Mouse (Mus musculus) stomach, embryonic 16.5 days (tissue): ENCODE data around the gene Cd320. TPM values are rescaled to one million over a fixed set of nuclear protein-coding genes. Genes with fewer than 3 reads are reported as not detected.
A peak's percentile ranks its signal among the peaks of the same experiment; 100 is the strongest.

ENCODE experiments used
- ATAC-seq: fragments of 200-750 bp; cut with Nextera tagmentation; 2 replicates; pipeline ENCODE4 v1.8.0; 2017; ENCODE audit warnings: moderate number of reproducible peaks, moderate TSS enrichment; ENCODE audit not compliant: insufficient read depth, low FRiP score
- H3K27ac ChIP-seq: fragments of 300-500 bp; sonication (generic); 2 replicates; pipeline ENCODE4 v1.5.1; 2014; ENCODE audit warnings: low read length
- H3K27me3 ChIP-seq: fragments of 300-500 bp; sonication (generic); 2 replicates; pipeline ENCODE4 v1.6.1; 2014; ENCODE audit warnings: low read length, control low read depth, mixed read lengths; ENCODE audit not compliant: control insufficient read depth, insufficient read depth
- H3K36me3 ChIP-seq: fragments of 300-500 bp; sonication (generic); 2 replicates; pipeline ENCODE4 v1.6.1; 2014; ENCODE audit warnings: low read length; ENCODE audit not compliant: control insufficient read depth, insufficient read depth
- H3K4me1 ChIP-seq: fragments of 300-500 bp; sonication (generic); 2 replicates; pipeline ENCODE4 v1.6.1; 2014; ENCODE audit warnings: low read length, control low read depth, mixed read lengths; ENCODE audit not compliant: control insufficient read depth, insufficient read depth
- H3K4me2 ChIP-seq: fragments of 300-500 bp; sonication (generic); 2 replicates; pipeline ENCODE4 v1.6.1; 2014; ENCODE audit warnings: low read depth, low read length, mixed read lengths
- H3K4me3 ChIP-seq: fragments of 300-500 bp; sonication (generic); replicated peaks from 2 replicates; pipeline ENCODE4 v1.5.1; 2014; ENCODE audit warnings: mild to moderate bottlenecking, low read length
- H3K9ac ChIP-seq: fragments of 300-500 bp; sonication (generic); 2 replicates; pipeline ENCODE4 v1.6.1; 2014; ENCODE audit warnings: low read length
- H3K9me3 ChIP-seq: fragments of 300-500 bp; sonication (generic); replicated peaks from 2 replicates; pipeline ENCODE4 v1.6.1; 2016; ENCODE audit warnings: low read length, control low read depth; ENCODE audit not compliant: control insufficient read depth
- WGBS: fragments of 180-500 bp; shearing (Covaris S2); extraction: QIAGEN DNeasy Blood & Tissue Kit; methylation state at CpG from one replicate; pipeline ENCODE4 v1.1.7; 2014; 5-methylcytosine and 5-hydroxymethylcytosine counted together
- polyA plus RNA-seq: library from polyadenylated mRNA; unstranded; fragments of >200 nt; fragmentation: Nextera tagmentation; extraction: Ambion mirVana; gene quantifications from 2 replicates; pipeline ENCODE4 v1.2.1, GENCODE M21; 2015

Gene Cd320
- polyA plus RNA-seq = 52.0 and 54.0 TPM in 2 replicates

DNA sequence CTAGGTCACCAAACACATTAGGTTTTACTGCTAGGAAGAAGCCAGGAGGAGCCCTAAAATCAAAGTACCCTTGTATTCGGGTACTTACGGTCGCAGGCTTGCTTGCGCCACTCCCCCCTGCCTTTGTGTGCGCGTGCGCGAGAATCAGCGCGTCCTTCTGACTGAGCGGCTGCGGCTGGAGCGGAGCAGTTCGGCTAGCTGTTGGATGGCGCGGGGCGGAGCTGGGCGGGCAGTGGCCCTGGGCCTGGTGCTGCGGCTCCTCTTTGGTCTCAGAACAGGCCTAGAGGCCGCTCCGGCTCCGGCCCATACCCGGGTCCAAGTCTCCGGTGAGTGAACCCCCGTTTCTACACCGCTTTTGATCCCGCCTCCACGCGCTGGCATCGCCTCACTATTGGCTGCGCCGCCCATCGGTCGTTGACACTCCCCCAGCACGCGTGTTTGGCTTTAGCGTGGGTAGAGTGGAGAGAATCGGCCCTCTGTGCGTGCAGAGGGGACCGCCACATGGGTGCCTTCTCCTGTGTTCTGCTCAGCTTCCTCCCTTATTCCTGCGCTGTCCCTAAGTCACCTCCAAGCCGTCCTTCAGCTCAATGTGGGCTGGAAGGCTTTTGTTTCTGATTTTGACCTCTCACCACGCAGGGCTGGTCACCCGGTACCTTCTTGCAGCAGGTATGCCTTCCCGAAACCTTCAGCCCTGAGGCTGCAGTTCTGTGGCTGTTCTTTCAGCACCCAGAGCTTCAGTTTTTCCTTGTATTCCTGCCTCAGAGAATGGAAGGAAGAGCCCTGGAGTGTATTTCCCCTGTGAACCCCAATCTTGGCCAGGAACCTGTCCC is at the start of gene Cd320:
Cd320 (plus strand) TSS at position 126 of the 830 bp plus-strand sequence.
- H3K36me3 ChIP-seq = no peaks in the 10 kb centered on the region
- H3K9ac ChIP-seq = peak within 1 kb of the TSS; percentile 85
- peak; percentile 93 for ATAC-seq
- under 1% methylated on average over 45 of the region's 45 CpGs for WGBS
- no peaks in the 10 kb centered on the region for H3K27me3 ChIP-seq
- H3K4me3 ChIP-seq = peak within 1 kb of the TSS; percentile 95
- H3K4me2 ChIP-seq = peak within 1 kb of the TSS; percentile 98
- peaks cover 11% of the 10 kb centered on the region; the same call in 1 of the 2 replicates for H3K4me1 ChIP-seq
- H3K27ac ChIP-seq = no peak within 1 kb of the TSS
- no peaks in the 10 kb centered on the region for H3K9me3 ChIP-seq

DNA sequence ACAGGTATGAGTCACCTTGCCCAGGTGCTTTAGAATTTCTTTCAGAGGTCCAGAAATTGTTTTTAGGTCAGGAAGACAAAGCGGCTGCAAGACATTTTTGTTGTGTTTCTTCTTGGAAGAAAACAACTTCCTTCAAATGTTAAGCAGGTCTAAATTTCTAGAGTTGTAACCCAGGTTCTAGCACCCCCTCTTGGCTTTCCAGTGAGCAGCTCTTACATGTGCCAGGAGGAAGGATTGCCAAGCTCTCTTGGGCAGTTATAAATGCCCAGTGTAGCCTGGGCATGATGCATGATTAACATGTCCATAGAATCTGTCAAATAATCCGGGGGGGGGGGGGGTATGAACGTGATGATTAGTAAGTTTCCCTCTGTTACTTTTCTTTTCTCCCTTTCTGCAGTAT is 44.6 kb upstream of the Cd320 start:
- Histone ChIP-seq H3K9me3 (no peaks in the 10 kb centered on the region), H3K4me3 (no peak overlapping the region), H3K4me2 (no peak overlapping the region), H3K9ac (no peak overlapping the region), H3K36me3 (no peaks in the 10 kb centered on the region), H3K27me3 (no peaks in the 10 kb centered on the region), H3K4me1 (no peaks in the 10 kb centered on the region), H3K27ac (no peak overlapping the region)
- WGBS = 42% methylated on average over 3 of the region's 3 CpGs
- no peak for ATAC-seq

DNA sequence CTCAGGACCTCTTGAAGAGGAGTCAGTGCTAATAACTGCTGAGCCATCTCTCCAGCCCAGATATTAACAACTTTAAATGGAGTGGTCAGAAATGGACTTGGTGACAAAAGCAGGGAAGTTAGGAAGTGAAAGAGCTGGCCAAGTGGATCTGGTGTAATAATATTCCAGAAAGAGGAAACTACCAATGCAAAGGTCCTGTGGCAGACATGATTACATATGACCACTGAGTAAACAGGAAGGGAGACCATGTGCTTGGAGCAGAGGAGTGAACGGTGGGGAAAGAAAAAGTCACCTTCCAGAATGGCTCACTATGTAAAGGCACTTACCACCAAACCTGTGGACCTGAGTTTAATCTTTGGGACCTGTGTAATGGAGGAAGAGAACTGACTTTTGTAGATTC is 43.6 kb upstream of the Cd320 start:
- H3K4me2 ChIP-seq = no peak overlapping the region
- H3K4me3 ChIP-seq = no peak overlapping the region
- H3K36me3 ChIP-seq = no peaks in the 10 kb centered on the region
- ATAC-seq = no peak
- no peak overlapping the region for H3K9ac ChIP-seq
- WGBS = 33% methylated on average over 1 of the region's 1 CpGs
- no peaks in the 10 kb centered on the region for H3K9me3 ChIP-seq
- no peak overlapping the region for H3K27ac ChIP-seq
- H3K27me3 ChIP-seq = no peaks in the 10 kb centered on the region
- no peaks in the 10 kb centered on the region for H3K4me1 ChIP-seq

DNA sequence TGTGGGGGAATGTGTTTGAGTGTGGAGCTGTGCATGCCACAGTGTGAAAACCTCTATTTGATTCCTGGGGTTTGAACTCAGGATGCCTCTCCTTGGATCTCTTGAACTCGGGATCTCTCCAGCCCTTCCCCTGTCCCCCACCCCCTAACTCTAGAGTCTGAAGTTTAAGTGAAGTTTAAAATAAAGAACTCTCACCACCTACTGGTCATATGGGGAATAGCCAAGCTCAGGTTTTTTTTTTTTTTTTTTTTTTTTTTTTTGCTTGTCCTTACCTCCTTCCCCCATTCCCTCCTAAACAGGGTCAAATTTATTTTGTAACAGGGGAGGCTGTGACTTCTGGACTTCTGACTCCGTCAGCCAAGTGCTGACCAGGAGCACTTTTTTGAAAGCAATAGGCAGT is 40.7 kb upstream of the Cd320 start:
- WGBS = 4% methylated on average over 2 of the region's 2 CpGs
- H3K9ac ChIP-seq = no peak overlapping the region
- no peak overlapping the region for H3K4me3 ChIP-seq
- H3K9me3 ChIP-seq = no peaks in the 10 kb centered on the region
- no peaks in the 10 kb centered on the region for H3K4me1 ChIP-seq
- no peaks in the 10 kb centered on the region for H3K36me3 ChIP-seq
- no peak overlapping the region for H3K4me2 ChIP-seq
- no peaks in the 10 kb centered on the region for H3K27me3 ChIP-seq
- ATAC-seq = no peak
- H3K27ac ChIP-seq = no peak overlapping the region

DNA sequence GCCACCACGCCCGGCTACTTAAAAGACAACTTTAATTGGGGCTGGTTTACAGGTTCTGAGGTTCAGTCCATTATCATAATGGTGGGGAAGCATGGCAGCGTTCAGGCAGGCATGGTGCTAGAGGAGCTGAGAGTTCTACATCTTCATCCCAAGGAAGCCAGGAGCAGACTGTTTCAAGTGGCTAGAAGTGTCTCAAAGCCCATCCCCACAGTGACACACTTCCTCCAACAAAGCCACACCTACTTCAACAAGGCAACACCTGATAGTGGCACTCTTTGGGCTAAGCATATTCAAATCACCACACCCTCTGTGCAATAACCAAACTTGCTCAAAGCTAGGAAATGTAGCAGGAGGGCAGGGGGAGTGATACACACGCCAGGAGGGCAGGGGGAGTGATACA is 38.7 kb upstream of the Cd320 start:
- no peak overlapping the region for H3K9ac ChIP-seq
- WGBS = 57% methylated on average over 4 of the region's 4 CpGs
- H3K27ac ChIP-seq = no peak overlapping the region
- no peaks in the 10 kb centered on the region for H3K27me3 ChIP-seq
- H3K4me2 ChIP-seq = no peak overlapping the region
- no peak for ATAC-seq
- H3K4me3 ChIP-seq = no peak overlapping the region
- no peaks in the 10 kb centered on the region for H3K4me1 ChIP-seq
- no peaks in the 10 kb centered on the region for H3K36me3 ChIP-seq
- H3K9me3 ChIP-seq = no peaks in the 10 kb centered on the region

DNA sequence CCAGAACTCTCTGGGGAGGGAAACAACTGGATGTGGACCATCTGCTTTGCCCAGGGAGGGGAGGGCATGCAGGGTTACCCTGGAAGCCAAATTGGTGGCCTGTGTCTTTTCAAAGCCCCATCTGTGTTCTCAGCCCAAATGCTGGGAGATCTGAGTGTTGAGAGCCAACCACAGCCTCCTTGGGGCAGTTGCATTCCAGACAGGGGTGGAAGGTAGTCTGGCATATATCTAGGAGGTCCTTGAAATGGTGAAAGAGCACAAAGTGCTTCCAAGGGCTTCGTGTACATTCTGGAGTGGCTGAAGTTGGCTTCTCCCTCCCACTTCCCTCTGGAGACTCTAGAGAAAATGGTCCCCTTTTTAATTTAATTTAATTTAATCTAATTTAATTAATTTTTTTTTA is 38.1 kb upstream of the Cd320 start:
- 25% methylated on average over 1 of the region's 1 CpGs for WGBS
- ATAC-seq = no peak
- Histone ChIP-seq H3K9me3 (no peaks in the 10 kb centered on the region), H3K27me3 (no peaks in the 10 kb centered on the region), H3K4me2 (no peak overlapping the region), H3K27ac (no peak overlapping the region), H3K9ac (no peak overlapping the region), H3K36me3 (no peaks in the 10 kb centered on the region), H3K4me1 (no peaks in the 10 kb centered on the region), H3K4me3 (no peak overlapping the region)

DNA sequence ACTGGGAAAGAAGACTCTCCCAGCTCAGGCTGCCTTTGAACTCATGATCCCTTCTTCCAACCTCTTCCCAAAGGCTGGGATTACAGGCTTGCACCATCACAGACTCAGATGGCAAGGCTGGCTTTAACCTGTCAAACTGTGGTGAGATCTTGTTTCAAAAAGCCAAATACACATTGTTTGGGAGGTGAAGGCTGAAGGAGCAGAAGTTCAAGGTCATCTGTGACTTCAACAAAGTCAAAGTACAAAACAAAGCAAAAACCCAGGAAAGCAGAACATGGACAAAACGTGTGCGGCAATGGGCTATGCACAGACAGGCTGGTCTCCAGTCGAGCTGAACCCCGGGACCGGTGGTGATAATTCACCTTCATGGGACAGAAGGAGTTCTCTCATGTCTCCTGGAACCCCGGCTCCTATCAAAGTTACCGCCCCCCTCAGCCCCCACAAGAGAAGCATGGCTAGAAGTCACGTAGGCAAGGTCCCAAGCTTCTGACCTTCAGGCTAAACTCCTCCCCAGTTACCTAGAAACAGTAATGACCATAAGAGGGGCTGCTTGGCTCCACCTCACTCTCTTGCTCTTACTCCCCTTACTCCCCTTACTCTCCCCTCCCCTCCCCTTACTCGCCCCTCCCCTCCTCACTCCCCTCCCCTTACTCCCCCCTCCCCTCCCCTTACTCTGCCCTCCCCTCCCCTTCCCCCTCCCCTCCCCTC is 35.6 kb upstream of the Cd320 start:
- Histone ChIP-seq H3K36me3 (no peaks in the 10 kb centered on the region), H3K4me2 (no peak overlapping the region), H3K27ac (no peak overlapping the region), H3K9ac (no peak overlapping the region), H3K4me3 (no peak overlapping the region), H3K4me1 (peaks cover 6% of the 10 kb centered on the region; the same call in 1 of the 2 replicates), H3K27me3 (no peaks in the 10 kb centered on the region), H3K9me3 (no peaks in the 10 kb centered on the region)
- 40% methylated on average over 8 of the region's 9 CpGs for WGBS
- ATAC-seq = no peak

DNA sequence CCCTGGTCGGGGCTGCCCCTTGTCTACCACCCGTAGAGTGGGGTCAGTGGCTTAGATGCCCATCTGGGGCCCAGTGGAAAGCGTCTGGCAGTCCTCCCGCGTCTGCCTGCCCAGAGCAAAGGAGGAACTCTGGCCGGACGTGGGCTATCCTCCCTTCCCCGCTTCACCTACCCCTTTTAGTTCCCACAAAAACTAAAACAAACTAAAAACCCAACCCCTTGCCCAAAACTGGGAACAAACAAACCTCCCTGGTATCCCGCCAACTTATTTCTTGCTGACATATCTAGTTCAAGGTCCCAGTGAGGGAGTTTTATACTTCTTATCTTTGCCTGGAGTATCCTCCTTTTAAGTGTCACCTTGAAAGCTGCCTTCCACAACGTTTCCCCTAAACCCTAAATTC is 34.7 kb upstream of the Cd320 start:
- H3K4me1 ChIP-seq = peaks cover 6% of the 10 kb centered on the region; the same call in 1 of the 2 replicates
- H3K4me2 ChIP-seq = no peak overlapping the region
- no peak for ATAC-seq
- 28% methylated on average over 10 of the region's 10 CpGs for WGBS
- no peaks in the 10 kb centered on the region for H3K27me3 ChIP-seq
- H3K9me3 ChIP-seq = no peaks in the 10 kb centered on the region
- no peaks in the 10 kb centered on the region for H3K36me3 ChIP-seq
- H3K27ac ChIP-seq = no peak overlapping the region
- H3K9ac ChIP-seq = no peak overlapping the region
- no peak overlapping the region for H3K4me3 ChIP-seq
